Mouse (Mus musculus) forebrain, embryonic 15.5 days (tissue): ENCODE measurements at regions not wholly inside any gene's neighbourhood (a gene's known extent, or its start where the extent isn't known, plus 50 kb on each side); places are given as distances from the start of the nearest gene placed in this dataset.

Experiments used
- ATAC-seq: fragments of 200-750 bp; cut with Nextera tagmentation; replicated peaks from 2 replicates; pipeline ENCODE4 v1.8.0; 2017; ENCODE audit warnings: mild to moderate bottlenecking, moderate TSS enrichment, moderate library complexity
- H3K27ac ChIP-seq: fragments of 300-500 bp; sonication (generic); replicated peaks from 2 replicates; pipeline ENCODE4 v1.5.1; 2015; ENCODE audit warnings: mild to moderate bottlenecking, inconsistent platforms
- H3K27me3 ChIP-seq: fragments of 300-500 bp; sonication (generic); 2 replicates; pipeline ENCODE4 v1.6.1; 2015; ENCODE audit warnings: inconsistent platforms
- H3K36me3 ChIP-seq: fragments of 300-500 bp; sonication (generic); 2 replicates; pipeline ENCODE4 v1.6.1; 2015; ENCODE audit warnings: mild to moderate bottlenecking, inconsistent platforms
- H3K4me1 ChIP-seq: fragments of 300-500 bp; sonication (generic); 2 replicates; pipeline ENCODE4 v1.6.1; 2015; ENCODE audit warnings: inconsistent platforms
- H3K4me2 ChIP-seq: fragments of 300-500 bp; sonication (generic); replicated peaks from 2 replicates; pipeline ENCODE4 v1.6.1; 2015; ENCODE audit warnings: mild to moderate bottlenecking, inconsistent platforms
- H3K4me3 ChIP-seq: fragments of 300-500 bp; sonication (generic); 2 replicates; pipeline ENCODE4 v1.5.1; 2015; ENCODE audit warnings: mild to moderate bottlenecking, inconsistent platforms
- H3K9ac ChIP-seq: fragments of 300-500 bp; sonication (generic); replicated peaks from 2 replicates; pipeline ENCODE4 v1.6.1; 2015; ENCODE audit warnings: mild to moderate bottlenecking, inconsistent platforms
- H3K9me3 ChIP-seq: fragments of 300-500 bp; sonication (generic); 2 replicates; pipeline ENCODE4 v1.6.1; 2016; ENCODE audit warnings: inconsistent platforms
- WGBS: fragments of 180-500 bp; shearing (Covaris S2); methylation state at CpG from one replicate; pipeline ENCODE4 v1.1.7; 2015; ENCODE audit warnings: mixed read lengths; 5-methylcytosine and 5-hydroxymethylcytosine counted together

GRCm38 (mm10) chr9:85095234-85095633, 217.3 kb upstream of the Gm11114 start:
- H3K27ac ChIP-seq, result no peak overlapping the region
- H3K4me1 ChIP-seq, result no peaks in the 10 kb centered on the region
- H3K4me2 ChIP-seq, result no peak overlapping the region
- no peaks in the 10 kb centered on the region for H3K27me3 ChIP-seq
- WGBS, result 97% methylated on average over 3 of the region's 3 CpGs
- H3K36me3 ChIP-seq, result no peaks in the 10 kb centered on the region
- H3K4me3 ChIP-seq, result no peak overlapping the region
- H3K9ac ChIP-seq, result no peak overlapping the region
- no peaks in the 10 kb centered on the region for H3K9me3 ChIP-seq
- no peak for ATAC-seq

GRCm38 (mm10) chr9:85096520-85096919, 216.1 kb upstream of the Gm11114 start:
- Histone ChIP-seq H3K27ac (no peak overlapping the region), H3K27me3 (no peaks in the 10 kb centered on the region), H3K9me3 (no peaks in the 10 kb centered on the region), H3K9ac (no peak overlapping the region), H3K4me2 (no peak overlapping the region), H3K4me1 (no peaks in the 10 kb centered on the region), H3K4me3 (no peak overlapping the region), H3K36me3 (no peaks in the 10 kb centered on the region)
- no peak for ATAC-seq
- 78% methylated on average over 4 of the region's 4 CpGs for WGBS

- no peak overlapping the region for H3K4me3 ChIP-seq
- no peak for ATAC-seq
- no peak overlapping the region for H3K4me2 ChIP-seq
- WGBS, result 83% methylated on average over 3 of the region's 3 CpGs
- H3K27me3 ChIP-seq, result no peaks in the 10 kb centered on the region
- no peaks in the 10 kb centered on the region for H3K9me3 ChIP-seq
- H3K9ac ChIP-seq, result no peak overlapping the region
- no peaks in the 10 kb centered on the region for H3K36me3 ChIP-seq
- H3K4me1 ChIP-seq, result no peaks in the 10 kb centered on the region
- no peak overlapping the region for H3K27ac ChIP-seq
Observed at GRCm38 (mm10) chr9:85112928-85113327, 199.6 kb upstream of the Gm11114 start.

GRCm38 (mm10) chr9:85114234-85114633, 198.3 kb upstream of the Gm11114 start:
- ATAC-seq, result no peak
- no peak overlapping the region for H3K4me3 ChIP-seq

GRCm38 (mm10) chr9:85120061-85120460, 192.5 kb upstream of the Gm11114 start:
- no peak overlapping the region for H3K27ac ChIP-seq
- H3K9me3 ChIP-seq, result no peaks in the 10 kb centered on the region
- no peak overlapping the region for H3K4me3 ChIP-seq
- no peak overlapping the region for H3K4me2 ChIP-seq
- no peaks in the 10 kb centered on the region for H3K36me3 ChIP-seq
- no peaks in the 10 kb centered on the region for H3K27me3 ChIP-seq
- H3K9ac ChIP-seq, result no peak overlapping the region
- WGBS, result 90% methylated on average over 1 of the region's 1 CpGs
- no peaks in the 10 kb centered on the region for H3K4me1 ChIP-seq
- no peak for ATAC-seq

More at GRCm38 (mm10) chr9:85114234-85114633, 198.3 kb upstream of the Gm11114 start:
- Histone ChIP-seq H3K4me1 (no peaks in the 10 kb centered on the region), H3K27ac (no peak overlapping the region), H3K36me3 (no peaks in the 10 kb centered on the region), H3K4me2 (no peak overlapping the region), H3K9me3 (no peaks in the 10 kb centered on the region), H3K9ac (no peak overlapping the region), H3K27me3 (no peaks in the 10 kb centered on the region)
- 69% methylated on average over 2 of the region's 2 CpGs for WGBS

- H3K4me1 ChIP-seq, result no peaks in the 10 kb centered on the region
- H3K27ac ChIP-seq, result no peak overlapping the region
- no peaks in the 10 kb centered on the region for H3K36me3 ChIP-seq
- H3K4me2 ChIP-seq, result no peak overlapping the region
- H3K4me3 ChIP-seq, result no peak overlapping the region
- no peak for ATAC-seq
- no peaks in the 10 kb centered on the region for H3K9me3 ChIP-seq
- no peaks in the 10 kb centered on the region for H3K27me3 ChIP-seq
- H3K9ac ChIP-seq, result no peak overlapping the region
Observed at GRCm38 (mm10) chr9:85121059-85121458, 191.5 kb upstream of the Gm11114 start.

GRCm38 (mm10) chr9:85123706-85124105, 188.9 kb upstream of the Gm11114 start:
- Histone ChIP-seq H3K4me2 (no peak overlapping the region), H3K27ac (no peak overlapping the region), H3K9me3 (no peaks in the 10 kb centered on the region), H3K4me3 (no peak overlapping the region), H3K4me1 (no peaks in the 10 kb centered on the region), H3K36me3 (no peaks in the 10 kb centered on the region), H3K9ac (no peak overlapping the region), H3K27me3 (no peaks in the 10 kb centered on the region)
- ATAC-seq, result no peak
- WGBS, result 17% methylated on average over 3 of the region's 3 CpGs

- Histone ChIP-seq H3K9ac (no peak overlapping the region), H3K4me2 (no peak overlapping the region), H3K9me3 (no peaks in the 10 kb centered on the region), H3K4me1 (no peaks in the 10 kb centered on the region), H3K4me3 (no peak overlapping the region), H3K27me3 (no peaks in the 10 kb centered on the region), H3K27ac (no peak overlapping the region), H3K36me3 (no peaks in the 10 kb centered on the region)
- no peak for ATAC-seq
- WGBS, result 81% methylated on average over 4 of the region's 4 CpGs
Observed at GRCm38 (mm10) chr9:85125775-85126174, 186.8 kb upstream of the Gm11114 start.

- ATAC-seq, result no peak
- no peak overlapping the region for H3K4me3 ChIP-seq
- H3K27ac ChIP-seq, result no peak overlapping the region
- H3K9me3 ChIP-seq, result no peaks in the 10 kb centered on the region
- 91% methylated on average over 6 of the region's 6 CpGs for WGBS
- no peak overlapping the region for H3K9ac ChIP-seq
- no peaks in the 10 kb centered on the region for H3K4me1 ChIP-seq
- no peaks in the 10 kb centered on the region for H3K27me3 ChIP-seq
- H3K36me3 ChIP-seq, result no peaks in the 10 kb centered on the region
- H3K4me2 ChIP-seq, result no peak overlapping the region
Observed at GRCm38 (mm10) chr9:85126541-85126940, 186.0 kb upstream of the Gm11114 start.

GRCm38 (mm10) chr9:85127107-85127506, 185.5 kb upstream of the Gm11114 start:
- H3K27ac ChIP-seq, result no peak overlapping the region
- WGBS, result 77% methylated on average over 4 of the region's 4 CpGs
- no peak for ATAC-seq

GRCm38 (mm10) chr9:85134900-85135299, 177.7 kb upstream of the Gm11114 start:
- H3K4me1 ChIP-seq, result no peaks in the 10 kb centered on the region
- H3K9ac ChIP-seq, result no peak overlapping the region
- H3K4me2 ChIP-seq, result no peak overlapping the region
- no peaks in the 10 kb centered on the region for H3K36me3 ChIP-seq
- 81% methylated on average over 1 of the region's 1 CpGs for WGBS
- H3K4me3 ChIP-seq, result no peak overlapping the region
- H3K27ac ChIP-seq, result no peak overlapping the region
- H3K27me3 ChIP-seq, result no peaks in the 10 kb centered on the region
- no peak for ATAC-seq
- H3K9me3 ChIP-seq, result no peaks in the 10 kb centered on the region

More at GRCm38 (mm10) chr9:85127107-85127506, 185.5 kb upstream of the Gm11114 start:
- H3K27me3 ChIP-seq, result no peaks in the 10 kb centered on the region
- no peaks in the 10 kb centered on the region for H3K9me3 ChIP-seq
- no peak overlapping the region for H3K4me2 ChIP-seq
- no peaks in the 10 kb centered on the region for H3K4me1 ChIP-seq
- H3K36me3 ChIP-seq, result no peaks in the 10 kb centered on the region
- H3K4me3 ChIP-seq, result no peak overlapping the region
- H3K9ac ChIP-seq, result no peak overlapping the region

- Histone ChIP-seq H3K9me3 (no peaks in the 10 kb centered on the region), H3K4me1 (no peaks in the 10 kb centered on the region), H3K27ac (no peak overlapping the region), H3K4me3 (no peak overlapping the region), H3K4me2 (no peak overlapping the region), H3K9ac (no peak overlapping the region), H3K36me3 (no peaks in the 10 kb centered on the region), H3K27me3 (no peaks in the 10 kb centered on the region)
- WGBS, result 87% methylated on average over 6 of the region's 6 CpGs
- no peak for ATAC-seq
Observed at GRCm38 (mm10) chr9:85136715-85137582, 175.6 kb upstream of the Gm11114 start.

GRCm38 (mm10) chr9:85139891-85140290, 172.7 kb upstream of the Gm11114 start:
- 76% methylated on average over 4 of the region's 4 CpGs for WGBS
- H3K4me3 ChIP-seq, result no peak overlapping the region

More at GRCm38 (mm10) chr9:85139891-85140290, 172.7 kb upstream of the Gm11114 start:
- Histone ChIP-seq H3K4me1 (no peaks in the 10 kb centered on the region), H3K27me3 (no peaks in the 10 kb centered on the region), H3K4me2 (no peak overlapping the region), H3K36me3 (no peaks in the 10 kb centered on the region), H3K9me3 (no peaks in the 10 kb centered on the region), H3K9ac (no peak overlapping the region), H3K27ac (no peak overlapping the region)
- ATAC-seq, result no peak
